Mouse (Mus musculus): ENCODE measurements around the gene Ccdc85b. TPM values are rescaled to one million over a fixed set of nuclear protein-coding genes. Genes with fewer than 3 reads are reported as not detected.

Ccdc85b gene
- polyA plus RNA-seq, 1 experiment from 2014 or later, result 5.7 TPM

GRCm38 (mm10) chr19:5424782-5425741 is 32.6 kb downstream of the Ccdc85b start, which contains the start of the genes Drap1 and AI837181:
Gene Drap1 (minus strand): TSS chr19:5424979.
Gene AI837181 (plus strand): TSS chr19:5425144.
- H3K9me3 ChIP-seq (replicated peaks; ENCODE audit: control insufficient read depth, low read length), result no peaks in the 10 kb centered on the region
- H3K4me1 ChIP-seq (ENCODE audit: control insufficient read depth, insufficient read depth, low read length), result peaks cover 25% of the 10 kb centered on the region
- H3K27ac ChIP-seq (ENCODE audit: low read length), result peak within 1 kb of the TSS; percentile 91
- peak within 1 kb of the TSS; percentile 72 for H3K4me3 ChIP-seq (replicated peaks; ENCODE audit: low read length)
- WGBS, result under 1% methylated on average over 83 of the region's 87 CpGs
- no peaks in the 10 kb centered on the region for H3K27me3 ChIP-seq (ENCODE audit: control insufficient read depth, insufficient read depth, low read length)
- H3K36me3 ChIP-seq (ENCODE audit: control insufficient read depth, insufficient read depth, low read length), result no peaks in the 10 kb centered on the region
- peak; percentile 94 for ATAC-seq (ENCODE audit: insufficient read depth, low FRiP score)
- H3K9ac ChIP-seq (ENCODE audit: low read length), result peak within 1 kb of the TSS; percentile 92
- peak within 1 kb of the TSS; percentile 93 for H3K4me2 ChIP-seq (ENCODE audit: low read depth, low read length)

- Histone ChIP-seq H3K4me2 (ENCODE audit: low read depth, low read length) (peak overlapping the region; percentile 93), H3K36me3 (ENCODE audit: control insufficient read depth, insufficient read depth, low read length) (no peaks in the 10 kb centered on the region), H3K27me3 (ENCODE audit: control insufficient read depth, insufficient read depth, low read length) (no peaks in the 10 kb centered on the region), H3K9ac (ENCODE audit: low read length) (peak overlapping the region; percentile 89), H3K27ac (ENCODE audit: low read length) (peak overlapping the region; percentile 91), H3K4me1 (ENCODE audit: control insufficient read depth, insufficient read depth, low read length) (peaks cover 25% of the 10 kb centered on the region), H3K4me3 (replicated peaks; ENCODE audit: low read length) (peak overlapping the region; percentile 72), H3K9me3 (replicated peaks; ENCODE audit: control insufficient read depth, low read length) (no peaks in the 10 kb centered on the region)
- WGBS, result under 1% methylated on average over 41 of the region's 48 CpGs
- peak; percentile 73 for ATAC-seq (ENCODE audit: insufficient read depth, low FRiP score)
Observed at GRCm38 (mm10) chr19:5424092-5424781, 33.5 kb downstream of the Ccdc85b start.

GRCm38 (mm10) chr19:5423561-5423960 is 34.1 kb downstream of the Ccdc85b start:
- H3K4me1 ChIP-seq (ENCODE audit: control insufficient read depth, insufficient read depth, low read length), result peaks cover 25% of the 10 kb centered on the region
- no peaks in the 10 kb centered on the region for H3K9me3 ChIP-seq (replicated peaks; ENCODE audit: control insufficient read depth, low read length)
- no peaks in the 10 kb centered on the region for H3K27me3 ChIP-seq (ENCODE audit: control insufficient read depth, insufficient read depth, low read length)
- H3K36me3 ChIP-seq (ENCODE audit: control insufficient read depth, insufficient read depth, low read length), result no peaks in the 10 kb centered on the region
- ATAC-seq (ENCODE audit: insufficient read depth, low FRiP score), result no peak
- peak overlapping the region; percentile 93 for H3K4me2 ChIP-seq (ENCODE audit: low read depth, low read length)
- H3K27ac ChIP-seq (ENCODE audit: low read length), result peak overlapping the region; percentile 91
- WGBS, result 53% methylated on average over 12 of the region's 12 CpGs
- H3K9ac ChIP-seq (ENCODE audit: low read length), result peak overlapping the region; percentile 89
- peak overlapping the region; percentile 72 for H3K4me3 ChIP-seq (replicated peaks; ENCODE audit: low read length)

DNA sequence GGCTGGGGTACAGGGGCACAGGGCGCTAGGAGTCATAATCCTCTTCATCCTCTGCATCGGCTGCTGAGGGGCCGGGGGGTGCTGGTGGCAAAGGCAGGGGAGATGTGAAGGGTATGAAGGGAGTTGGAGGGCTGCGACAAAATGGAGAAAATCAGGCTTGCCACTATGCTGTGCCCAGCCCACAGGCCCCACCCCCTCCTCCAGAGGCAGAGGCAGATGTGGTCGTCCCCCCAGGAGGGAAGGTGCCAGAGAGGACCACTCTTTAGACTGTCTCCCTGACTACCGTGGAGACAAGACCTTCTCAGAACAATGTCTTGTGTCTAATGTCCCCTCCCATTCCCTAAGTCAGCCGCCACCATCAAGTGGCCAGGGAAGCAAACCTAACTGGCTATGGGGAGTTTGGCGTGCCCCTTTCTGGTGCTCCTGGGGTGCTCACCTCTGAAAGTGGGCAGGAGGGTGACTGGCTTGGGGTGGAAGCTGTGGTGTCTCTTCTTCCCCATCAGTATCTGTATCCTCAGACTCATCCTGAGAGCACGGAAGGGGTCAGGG is 34.7 kb downstream of the Ccdc85b start:
- no peak for ATAC-seq (ENCODE audit: insufficient read depth, low FRiP score)
- WGBS, result 84% methylated on average over 9 of the region's 9 CpGs
- no peak overlapping the region for H3K4me3 ChIP-seq (replicated peaks; ENCODE audit: low read length)

GRCm38 (mm10) chr19:5422267-5422666 is 35.4 kb downstream of the Ccdc85b start:
- H3K36me3 ChIP-seq (ENCODE audit: control insufficient read depth, insufficient read depth, low read length), result no peaks in the 10 kb centered on the region
- no peak overlapping the region for H3K27ac ChIP-seq (ENCODE audit: low read length)
- H3K27me3 ChIP-seq (ENCODE audit: control insufficient read depth, insufficient read depth, low read length), result no peaks in the 10 kb centered on the region
- no peak for ATAC-seq (ENCODE audit: insufficient read depth, low FRiP score)
- H3K4me3 ChIP-seq (replicated peaks; ENCODE audit: low read length), result no peak overlapping the region
- peaks cover 25% of the 10 kb centered on the region for H3K4me1 ChIP-seq (ENCODE audit: control insufficient read depth, insufficient read depth, low read length)
- H3K9me3 ChIP-seq (replicated peaks; ENCODE audit: control insufficient read depth, low read length), result no peaks in the 10 kb centered on the region
- H3K9ac ChIP-seq (ENCODE audit: low read length), result no peak overlapping the region
- 80% methylated on average over 10 of the region's 10 CpGs for WGBS
- no peak overlapping the region for H3K4me2 ChIP-seq (ENCODE audit: low read depth, low read length)

More for the DNA sequence above, 34.7 kb downstream of the Ccdc85b start:
- Histone ChIP-seq H3K4me2 (ENCODE audit: low read depth, low read length) (no peak overlapping the region), H3K36me3 (ENCODE audit: control insufficient read depth, insufficient read depth, low read length) (no peaks in the 10 kb centered on the region), H3K9ac (ENCODE audit: low read length) (peak overlapping the region; percentile 89; the same call in 1 of the 2 replicates), H3K27ac (ENCODE audit: low read length) (no peak overlapping the region), H3K4me1 (ENCODE audit: control insufficient read depth, insufficient read depth, low read length) (peaks cover 25% of the 10 kb centered on the region), H3K27me3 (ENCODE audit: control insufficient read depth, insufficient read depth, low read length) (no peaks in the 10 kb centered on the region), H3K9me3 (replicated peaks; ENCODE audit: control insufficient read depth, low read length) (no peaks in the 10 kb centered on the region)

- H3K4me3 ChIP-seq (replicated peaks; ENCODE audit: low read length), result no peak overlapping the region
- H3K27ac ChIP-seq (ENCODE audit: low read length), result no peak overlapping the region
- H3K4me1 ChIP-seq (ENCODE audit: control insufficient read depth, insufficient read depth, low read length), result peaks cover 20% of the 10 kb centered on the region
- no peaks in the 10 kb centered on the region for H3K36me3 ChIP-seq (ENCODE audit: control insufficient read depth, insufficient read depth, low read length)
- 82% methylated on average over 5 of the region's 5 CpGs for WGBS
- no peaks in the 10 kb centered on the region for H3K9me3 ChIP-seq (replicated peaks; ENCODE audit: control insufficient read depth, low read length)
- no peak overlapping the region for H3K4me2 ChIP-seq (ENCODE audit: low read depth, low read length)
- no peak for ATAC-seq (ENCODE audit: insufficient read depth, low FRiP score)
- no peak overlapping the region for H3K9ac ChIP-seq (ENCODE audit: low read length)
- H3K27me3 ChIP-seq (ENCODE audit: control insufficient read depth, insufficient read depth, low read length), result no peaks in the 10 kb centered on the region
Observed at GRCm38 (mm10) chr19:5421784-5422183, 35.9 kb downstream of the Ccdc85b start.

DNA sequence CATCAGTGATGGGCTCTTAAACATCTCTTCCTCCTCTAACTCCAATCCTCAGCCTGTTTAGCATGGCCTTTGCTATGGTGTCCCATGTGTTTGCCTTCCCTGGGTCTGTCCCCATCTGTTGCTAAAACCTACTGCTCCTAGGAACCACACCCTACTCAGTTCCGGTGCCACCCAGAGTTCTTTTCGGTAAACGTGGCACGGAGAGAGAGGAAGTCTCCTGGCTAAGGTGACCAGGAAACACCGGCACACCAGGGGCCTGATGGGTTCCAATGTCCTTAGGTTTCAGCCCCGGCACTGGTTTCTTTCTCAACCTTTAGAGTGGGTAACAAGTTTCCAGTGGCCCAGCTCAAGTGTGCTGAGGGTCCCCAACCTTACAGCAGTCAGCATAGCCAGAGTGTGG is 37.1 kb downstream of the Ccdc85b start:
- H3K27ac ChIP-seq (ENCODE audit: low read length), result no peak overlapping the region
- no peaks in the 10 kb centered on the region for H3K9me3 ChIP-seq (replicated peaks; ENCODE audit: control insufficient read depth, low read length)
- no peaks in the 10 kb centered on the region for H3K27me3 ChIP-seq (ENCODE audit: control insufficient read depth, insufficient read depth, low read length)

GRCm38 (mm10) chr19:5419630-5420029 is 38.1 kb downstream of the Ccdc85b start:
- Histone ChIP-seq H3K36me3 (ENCODE audit: control insufficient read depth, insufficient read depth, low read length) (no peaks in the 10 kb centered on the region), H3K27me3 (ENCODE audit: control insufficient read depth, insufficient read depth, low read length) (no peaks in the 10 kb centered on the region), H3K9ac (ENCODE audit: low read length) (no peak overlapping the region), H3K4me1 (ENCODE audit: control insufficient read depth, insufficient read depth, low read length) (peaks cover 9% of the 10 kb centered on the region; the same call in 1 of the 2 replicates), H3K4me2 (ENCODE audit: low read depth, low read length) (no peak overlapping the region), H3K4me3 (replicated peaks; ENCODE audit: low read length) (no peak overlapping the region), H3K27ac (ENCODE audit: low read length) (no peak overlapping the region), H3K9me3 (replicated peaks; ENCODE audit: control insufficient read depth, low read length) (no peaks in the 10 kb centered on the region)
- ATAC-seq (ENCODE audit: insufficient read depth, low FRiP score), result no peak
- 88% methylated on average over 9 of the region's 9 CpGs for WGBS

More for the DNA sequence above, 37.1 kb downstream of the Ccdc85b start:
- ATAC-seq (ENCODE audit: insufficient read depth, low FRiP score), result no peak
- Histone ChIP-seq H3K4me3 (replicated peaks; ENCODE audit: low read length) (no peak overlapping the region), H3K4me1 (ENCODE audit: control insufficient read depth, insufficient read depth, low read length) (peaks cover 9% of the 10 kb centered on the region; the same call in 1 of the 2 replicates), H3K36me3 (ENCODE audit: control insufficient read depth, insufficient read depth, low read length) (no peaks in the 10 kb centered on the region), H3K9ac (ENCODE audit: low read length) (no peak overlapping the region), H3K4me2 (ENCODE audit: low read depth, low read length) (no peak overlapping the region)
- whole genome bisulfite sequencing, result 95% methylated on average over 6 of the region's 6 CpGs

All from stomach, embryonic 16.5 days (tissue).